Mouse (Mus musculus) adrenal gland, adult 8-10 months (tissue): ENCODE data around the gene Olfr461. TPM values are rescaled to one million over a fixed set of nuclear protein-coding genes. Genes with fewer than 3 reads are reported as not detected.
"Not testable (repeated sequence)": the region's sequence is repeated elsewhere in the genome, so short reads cannot be mapped to it uniquely, and the experiment has no call there.

Experiments used
- DNase-seq: peaks from one replicate; pipeline ENCODE4 v3.0.0; 2022
- total RNA-seq, 4 experiments: library from RNA; stranded (reverse); gene quantifications; 2 replicates each; pipeline ENCODE4 v1.2.4; 2022

Gene Olfr461
- not detected for total RNA-seq

GRCm38 (mm10) chr6:40554950-40555349 lies at the start of gene Olfr461:
Olfr461 (minus strand) TSS chr6:40555050.
- DNase-seq = no peak

GRCm38 (mm10) chr6:40598546-40598945 lies 43.7 kb upstream of the Olfr461 start:
- not testable (repeated sequence) for DNase-seq

- no peak for DNase-seq
These were observed 40.1 kb upstream of the Olfr461 start for GRCm38 (mm10) chr6:40594804-40595550.

- DNase-seq = no peak
These were observed 33.5 kb upstream of the Olfr461 start for GRCm38 (mm10) chr6:40588346-40588745.

GRCm38 (mm10) chr6:40585645-40586044 lies 30.8 kb upstream of the Olfr461 start, which contains the start of gene Clec5a:
Clec5a (minus strand) TSS chr6:40585821.
- DNase-seq = no peak

- no peak for DNase-seq
These were observed 29.5 kb upstream of the Olfr461 start for GRCm38 (mm10) chr6:40584336-40584735.

- DNase-seq = no peak
These were observed 21.5 kb upstream of the Olfr461 start for GRCm38 (mm10) chr6:40576305-40576704.

GRCm38 (mm10) chr6:40573618-40574017 lies 18.8 kb upstream of the Olfr461 start:
- no peak for DNase-seq

- no peak for DNase-seq
These were observed 14.3 kb upstream of the Olfr461 start, which contains the start of gene Olfr460 for GRCm38 (mm10) chr6:40569187-40569586. Olfr460 (plus strand) TSS chr6:40569487.

GRCm38 (mm10) chr6:40544690-40545089 lies 10.2 kb downstream of the Olfr461 start:
- no peak for DNase-seq

- DNase-seq = no peak
These were observed 35.4 kb downstream of the Olfr461 start, which contains the start of gene Prss37 for GRCm38 (mm10) chr6:40519408-40519807. Prss37 (minus strand) TSS chr6:40519508.

- DNase-seq = no peak
These were observed 61.6 kb downstream of the Olfr461 start, which contains the start of gene Tas2r108 for GRCm38 (mm10) chr6:40493229-40493628. Tas2r108 (plus strand) TSS chr6:40493529.

Other genes with a start within 250 kb of the Olfr461 start
- 10 to 100 TPM; 30.7 to 37.0 (median 33.7) TPM for gene Agk, start 229.9 kb downstream of the Olfr461 start, total RNA-seq
- 10 to 100 TPM; 16.5 to 19.3 (median 18.1) TPM for gene E330009J07Rik, start 118.9 kb downstream of the Olfr461 start, total RNA-seq
- not detected for gene Wee2, start 116.0 kb downstream of the Olfr461 start, total RNA-seq
- 10 to 100 TPM; 41.7 to 58.6 (median 52.8) TPM for gene Ssbp1, start 83.7 kb downstream of the Olfr461 start, total RNA-seq
- gene Tas2r137, start 63.8 kb downstream of the Olfr461 start, total RNA-seq = under 1 TPM in 2 of 4 experiments, not detected in 2; 0.27 to 0.34 TPM
- under 1 TPM in 1 of 4 experiments, not detected in 3; 0.48 TPM for gene Tas2r108, start 61.5 kb downstream of the Olfr461 start, total RNA-seq
- not detected for gene Prss37, start 35.5 kb downstream of the Olfr461 start, total RNA-seq
- gene Olfr460, start 14.4 kb upstream of the Olfr461 start, total RNA-seq = under 1 TPM in 1 of 4 experiments, not detected in 3; 0.38 TPM
- gene Clec5a, start 30.8 kb upstream of the Olfr461 start, total RNA-seq = 1 to 10 TPM; 2.0 to 3.2 (median 2.3) TPM
- gene Tas2r138, start 58.3 kb upstream of the Olfr461 start, total RNA-seq = not detected
- under 1 TPM in 2 of 4 experiments, not detected in 2; 0.08 to 0.20 TPM for gene Mgam, start 73.8 kb upstream of the Olfr461 start, total RNA-seq